Mouse (Mus musculus) ES-E14 (cell line): ENCODE data around the gene Gipc1.

Experiments used
- CHD2 ChIP-seq: IDR thresholded peaks from 2 replicates; pipeline ENCODE4 v1.6.1; 2014; ENCODE audit warnings: mild to moderate bottlenecking, low read depth, low read length, inconsistent platforms
- ZC3H11A ChIP-seq: IDR thresholded peaks from 2 replicates; pipeline ENCODE4 v1.6.1; 2012; ENCODE audit warnings: low read depth, mild to moderate bottlenecking, inconsistent platforms, low read length, borderline replicate concordance
- ZNF384 ChIP-seq: IDR thresholded peaks from 2 replicates; pipeline ENCODE4 v1.6.1; 2012; ENCODE audit warnings: low read depth, low read length, inconsistent platforms

- TF ChIP-seq ZC3H11A = no peak
- no peak for TF ChIP-seq ZNF384
- TF ChIP-seq CHD2 = no peak
Observed at GRCm38 (mm10) chr8:83647511-83647910, 5.0 kb upstream of the Gipc1 start.
